Mouse (Mus musculus) myocyte (in vitro differentiated cells): Measurements from ENCODE around the gene Aasdh. TPM values are rescaled to one million over a fixed set of nuclear protein-coding genes. Genes with fewer than 3 reads are reported as not detected.
A peak's percentile ranks its signal among the peaks of the same experiment; 100 is the strongest.

ENCODE experiments used
- H3K27me3 ChIP-seq: one replicate; pipeline ENCODE4 v1.6.1; 2011; ENCODE audit not compliant: control insufficient read depth, insufficient read depth, insufficient read length
- H3K36me3 ChIP-seq: one replicate; pipeline ENCODE4 v1.6.1; 2011; ENCODE audit not compliant: control insufficient read depth, insufficient read depth
- H3K4me2 ChIP-seq: one replicate; pipeline ENCODE4 v1.6.1; 2011; ENCODE audit warnings: low read depth, control low read depth
- H3K4me3 ChIP-seq: one replicate; pipeline ENCODE4 v1.5.1; 2011; ENCODE audit warnings: mild to moderate bottlenecking, control low read depth, moderate library complexity
- H3K79me2 ChIP-seq: one replicate; pipeline ENCODE4 v1.6.1; 2011; ENCODE audit not compliant: control insufficient read depth, insufficient read depth
- H3ac ChIP-seq: one replicate; pipeline ENCODE4 v1.6.1; 2011; ENCODE audit not compliant: control insufficient read depth, insufficient read length
- CEBPB ChIP-seq: IDR thresholded peaks from 2 replicates; pipeline ENCODE4 v1.6.1; 2011; ENCODE audit warnings: mild to moderate bottlenecking, moderate library complexity; ENCODE audit not compliant: poor library complexity, insufficient read depth, severe bottlenecking
- E2F4 ChIP-seq: IDR thresholded peaks from one replicate; pipeline ENCODE4 v1.6.1; 2011; ENCODE audit warnings: mild to moderate bottlenecking, control low read depth, moderate library complexity; ENCODE audit not compliant: insufficient read depth
- MAX ChIP-seq: IDR thresholded peaks from one replicate; pipeline ENCODE4 v1.6.1; 2011; ENCODE audit warnings: low read depth, mild to moderate bottlenecking, control low read depth
- MYOD1 ChIP-seq, 3 experiments: IDR thresholded peaks; one replicate each; pipeline ENCODE4 v1.6.1; 2011; ENCODE audit warnings: control low read depth in 2 of 3, low read depth in 2 of 3, mild to moderate bottlenecking in 2 of 3, moderate library complexity in 1 of 3; ENCODE audit not compliant: insufficient read length in 2 of 3, control insufficient read depth in 1 of 3
- MYOG ChIP-seq, 3 experiments: IDR thresholded peaks; one replicate each; pipeline ENCODE4 v1.6.1; 2011; ENCODE audit warnings: control low read depth in 2 of 3, low read depth in 2 of 3, mild to moderate bottlenecking in 2 of 3; ENCODE audit not compliant: insufficient read length in 2 of 3, control insufficient read depth in 1 of 3, insufficient read depth in 1 of 3
- POLR2A ChIP-seq: IDR thresholded peaks from one replicate; pipeline ENCODE4 v1.6.1; 2011; ENCODE audit warnings: low read depth, mild to moderate bottlenecking, control low read depth, moderate library complexity; ENCODE audit not compliant: insufficient read length
- POLR2AphosphoS2 ChIP-seq: IDR thresholded peaks from one replicate; pipeline ENCODE4 v1.6.1; 2011; ENCODE audit warnings: low read depth, control low read depth; ENCODE audit not compliant: insufficient read length
- REST ChIP-seq: IDR thresholded peaks from one replicate; pipeline ENCODE4 v1.6.1; 2011; ENCODE audit warnings: mild to moderate bottlenecking, control low read depth, moderate library complexity; ENCODE audit not compliant: insufficient read depth, insufficient read length
- SRF ChIP-seq: IDR thresholded peaks from one replicate; pipeline ENCODE4 v1.6.1; 2011; ENCODE audit warnings: low read depth; ENCODE audit not compliant: control insufficient read depth, insufficient read length
- TCF12 ChIP-seq: IDR thresholded peaks from one replicate; pipeline ENCODE4 v1.6.1; 2011; ENCODE audit warnings: mild to moderate bottlenecking, control low read depth; ENCODE audit not compliant: poor library complexity, insufficient read depth, severe bottlenecking
- TCF3 ChIP-seq: IDR thresholded peaks from one replicate; pipeline ENCODE4 v1.6.1; 2011; ENCODE audit warnings: low read depth, control low read depth; ENCODE audit not compliant: insufficient read length
- USF1 ChIP-seq: IDR thresholded peaks from one replicate; pipeline ENCODE4 v1.6.1; 2011; ENCODE audit warnings: low read depth, mild to moderate bottlenecking, control low read depth, moderate library complexity
- polyA plus RNA-seq: library from polyadenylated mRNA; unstranded; fragments of >200 nt; fragmentation: generic; extraction: Trizol; gene quantifications from one replicate; pipeline ENCODE4 v1.2.1, GENCODE M21; 2012; ENCODE audit warnings: missing spikeins

The Aasdh gene
- polyA plus RNA-seq, 1 experiment = 6.1 TPM

DNA sequence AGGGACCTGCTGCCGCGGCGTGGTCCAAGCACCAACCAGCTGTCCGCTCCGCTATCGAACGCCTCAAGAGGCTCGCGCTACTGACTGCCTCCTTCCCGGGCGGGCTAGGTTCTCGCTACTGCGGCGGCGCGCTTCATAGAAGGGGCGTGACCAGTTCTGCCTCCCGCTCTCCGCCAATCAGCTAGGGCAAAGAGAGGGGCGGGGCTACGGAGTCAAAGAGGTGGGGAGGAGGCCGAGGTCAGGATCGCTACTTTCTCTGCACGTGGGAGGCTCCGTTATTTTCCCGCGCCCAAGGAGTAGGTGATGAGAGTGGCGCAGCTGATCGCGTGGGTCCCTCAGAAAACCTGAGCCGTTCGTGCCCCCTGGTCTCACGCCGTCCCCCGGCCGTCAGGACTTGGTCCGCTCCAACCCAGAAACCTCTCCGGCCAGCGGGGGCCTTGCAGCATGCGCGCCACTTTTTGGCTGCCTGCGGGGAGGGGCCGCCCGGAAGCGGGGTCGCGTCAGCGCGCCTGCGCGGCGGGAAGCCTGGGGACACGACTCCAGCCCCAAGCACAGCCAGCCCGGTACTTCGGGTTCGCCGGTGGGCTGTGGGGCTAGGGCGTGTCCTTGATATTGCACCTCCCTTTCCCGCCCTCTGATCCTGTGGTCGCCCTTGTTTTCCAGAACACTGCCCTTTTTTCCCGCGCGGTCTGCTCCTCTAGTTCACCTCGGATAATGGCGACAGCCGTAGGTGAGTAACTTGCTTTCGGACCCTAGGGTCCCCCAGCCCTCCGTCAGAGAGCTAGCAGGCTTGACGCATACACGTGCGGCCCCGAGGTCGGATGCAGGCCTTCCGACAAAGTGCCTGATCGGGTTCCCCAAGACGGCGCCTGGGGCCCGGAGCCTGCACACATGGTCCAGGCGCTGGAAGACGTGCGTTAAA, 46.1 kb upstream of the Aasdh start, which contains the start of the genes Paics and Ppat:
Paics (plus strand) TSS at position 202 of the 922 bp plus-strand sequence.
Ppat (minus strand) TSS at position 473 of the 922 bp plus-strand sequence.
- TF ChIP-seq MYOG (IDR thresholded peaks at IDR 0.05; ENCODE audit: control insufficient read depth in 1 of 3, insufficient read depth in 1 of 3, insufficient read length in 2 of 3, low read depth in 2 of 3) (peak in 2 of 3 experiments; percentile 73 to 80), MYOD1 (IDR thresholded peaks at IDR 0.05; ENCODE audit: control insufficient read depth in 1 of 3, insufficient read length in 2 of 3, low read depth in 2 of 3) (peak in 2 of 3 experiments; percentile 58 to 78), POLR2AphosphoS2 (peak; percentile 98), MAX (peak; percentile 4), POLR2A (peak; percentile 100), TCF12 (no peak), E2F4 (peak; percentile 30), CEBPB (no peak), TCF3 (no peak), SRF (no peak), REST (peak; percentile 17), USF1 (no peak)
- Histone ChIP-seq H3K4me3 (peak within 1 kb of the TSS; percentile 91), H3K4me2 (peak within 1 kb of the TSS; percentile 95), H3K27me3 (no peaks in the 10 kb centered on the region), H3K79me2 (peaks cover 77% of the 10 kb centered on the region), H3K36me3 (peaks cover 2% of the 10 kb centered on the region), H3ac (peak within 1 kb of the TSS; percentile 59)

DNA sequence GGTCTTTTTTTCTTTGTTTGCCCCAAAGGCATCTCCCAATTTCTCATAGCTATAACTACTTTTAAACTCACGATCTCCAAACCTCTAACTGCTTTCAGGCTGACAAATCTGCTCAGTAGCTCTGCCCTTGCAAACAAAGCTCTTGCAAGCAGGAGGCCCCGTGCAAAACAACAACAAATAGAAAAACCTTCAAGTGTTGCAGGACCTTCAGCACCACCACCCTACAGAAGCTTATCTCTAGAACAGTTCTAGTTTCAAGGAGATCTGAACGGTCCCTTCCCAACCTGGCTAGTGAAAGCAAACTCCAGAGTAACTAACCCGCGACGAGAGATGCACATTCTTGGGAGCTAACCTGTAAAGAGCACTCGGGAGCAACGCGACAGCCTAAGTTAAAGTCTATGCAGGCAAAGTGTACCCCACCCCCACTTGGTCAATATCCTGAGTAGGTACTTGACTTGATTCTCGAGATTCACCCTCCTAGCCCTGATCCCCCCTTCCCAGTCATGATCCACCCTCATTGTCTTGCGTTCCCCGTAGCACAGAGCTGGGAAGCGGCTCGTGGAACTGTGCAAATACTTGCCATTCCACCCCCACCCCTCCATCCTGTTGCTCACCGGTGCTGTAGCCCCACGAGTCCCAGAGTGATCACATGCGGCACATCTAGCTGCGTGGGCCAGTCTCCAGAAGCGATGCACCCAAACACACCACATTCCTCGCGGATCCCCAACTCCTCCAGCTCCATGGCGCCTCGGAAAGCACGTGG, 45.2 kb upstream of the Aasdh start:
- Histone ChIP-seq H3ac (peak overlapping the region; percentile 59), H3K36me3 (no peaks in the 10 kb centered on the region)

GRCm38 (mm10) chr5:76947758-76948157, 42.4 kb upstream of the Aasdh start:
- peaks cover 84% of the 10 kb centered on the region for H3K79me2 ChIP-seq
- H3K4me3 ChIP-seq = no peak overlapping the region
- H3K27me3 ChIP-seq = no peaks in the 10 kb centered on the region
- H3K4me2 ChIP-seq = no peak overlapping the region
- no peaks in the 10 kb centered on the region for H3K36me3 ChIP-seq
- TF ChIP-seq TCF3 = no peak
- no peak for TF ChIP-seq MAX
- no peak for TF ChIP-seq MYOG (IDR thresholded peaks at IDR 0.05; ENCODE audit: control insufficient read depth in 1 of 3, insufficient read depth in 1 of 3, insufficient read length in 2 of 3, low read depth in 2 of 3)
- no peak for TF ChIP-seq E2F4
- TF ChIP-seq MYOD1 (IDR thresholded peaks at IDR 0.05; ENCODE audit: control insufficient read depth in 1 of 3, insufficient read length in 2 of 3, low read depth in 2 of 3) = no peak
- no peak for TF ChIP-seq POLR2A
- no peak for TF ChIP-seq CEBPB
- TF ChIP-seq USF1 = no peak
- no peak for TF ChIP-seq SRF
- no peak for TF ChIP-seq REST
- TF ChIP-seq POLR2AphosphoS2 = no peak
- no peak for TF ChIP-seq TCF12
- no peak overlapping the region for H3ac ChIP-seq

More for the DNA sequence above, 45.2 kb upstream of the Aasdh start:
- Histone ChIP-seq H3K4me3 (peak overlapping the region; percentile 91), H3K4me2 (peak overlapping the region; percentile 95), H3K79me2 (peaks cover 84% of the 10 kb centered on the region), H3K27me3 (no peaks in the 10 kb centered on the region)
- no peak for TF ChIP-seq MYOD1 (IDR thresholded peaks at IDR 0.05; ENCODE audit: control insufficient read depth in 1 of 3, insufficient read length in 2 of 3, low read depth in 2 of 3)
- no peak for TF ChIP-seq REST
- TF ChIP-seq SRF = no peak
- TF ChIP-seq E2F4 = no peak
- no peak for TF ChIP-seq TCF12
- peak; percentile 49 for TF ChIP-seq MAX
- TF ChIP-seq USF1 = peak; percentile 6
- TF ChIP-seq POLR2A = no peak
- no peak for TF ChIP-seq POLR2AphosphoS2
- no peak for TF ChIP-seq MYOG (IDR thresholded peaks at IDR 0.05; ENCODE audit: control insufficient read depth in 1 of 3, insufficient read depth in 1 of 3, insufficient read length in 2 of 3, low read depth in 2 of 3)
- TF ChIP-seq CEBPB = no peak
- TF ChIP-seq TCF3 = no peak

- TF ChIP-seq SRF = no peak
- H3K27me3 ChIP-seq = no peaks in the 10 kb centered on the region
- H3K79me2 ChIP-seq = peaks cover 81% of the 10 kb centered on the region
- no peak overlapping the region for H3K4me3 ChIP-seq
- no peak overlapping the region for H3ac ChIP-seq
- H3K4me2 ChIP-seq = no peak overlapping the region
- H3K36me3 ChIP-seq = no peaks in the 10 kb centered on the region
These were observed 41.8 kb upstream of the Aasdh start for GRCm38 (mm10) chr5:76947142-76947541.
